Mouse (Mus musculus): ENCODE results near the gene Sephs2.

DNA sequence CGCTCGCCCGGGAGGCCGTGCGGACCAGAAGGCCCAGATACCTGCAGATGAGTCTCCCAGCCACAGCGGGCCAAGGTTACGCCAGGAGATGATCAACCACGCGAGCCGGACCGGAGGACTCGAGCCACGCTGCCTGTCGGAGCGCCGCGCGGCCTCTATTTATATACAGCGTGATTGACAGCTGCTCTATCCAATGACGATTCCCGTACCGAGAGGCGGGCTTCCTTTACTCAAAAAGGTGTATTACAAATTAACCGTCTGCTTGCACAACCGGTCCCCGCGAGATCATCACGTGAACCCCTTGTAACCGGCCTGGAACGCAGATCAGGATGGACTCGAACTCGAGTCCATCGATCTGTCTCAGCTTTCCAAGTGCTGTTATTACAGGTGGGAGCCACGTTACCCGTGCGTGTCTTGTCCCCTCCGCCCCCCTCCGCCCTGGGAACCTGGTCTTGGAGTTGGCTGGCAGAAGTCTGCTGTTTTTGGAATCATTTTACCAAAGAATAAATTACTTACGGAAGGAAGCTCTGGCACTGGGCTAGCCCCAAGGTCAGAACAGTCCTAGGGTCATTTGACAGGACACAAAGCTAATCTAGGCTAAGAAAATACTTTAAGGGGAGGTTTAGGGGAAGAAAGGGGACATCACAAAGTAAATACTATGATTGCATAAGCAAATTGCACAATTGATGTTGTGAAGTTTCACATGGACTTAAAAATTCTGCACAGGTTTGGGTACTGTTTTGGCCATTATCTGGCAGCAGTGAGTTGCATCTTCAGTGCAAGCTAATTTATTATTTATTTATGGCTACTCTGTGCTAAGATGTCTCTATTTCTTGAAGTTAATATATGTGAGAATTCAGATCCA lies at the start of gene Sephs2:
- TF ChIP-seq POLR2A (IDR thresholded peaks at IDR 0.05; ENCODE audit: low read depth, low read length) = peak; percentile 97
- TF ChIP-seq CTCF (IDR thresholded peaks at IDR 0.05; ENCODE audit: borderline replicate concordance, insufficient read depth, low read length) = no peak
